ENCODE assay signal across 9 mouse cellular contexts in the genomic region with DNA sequence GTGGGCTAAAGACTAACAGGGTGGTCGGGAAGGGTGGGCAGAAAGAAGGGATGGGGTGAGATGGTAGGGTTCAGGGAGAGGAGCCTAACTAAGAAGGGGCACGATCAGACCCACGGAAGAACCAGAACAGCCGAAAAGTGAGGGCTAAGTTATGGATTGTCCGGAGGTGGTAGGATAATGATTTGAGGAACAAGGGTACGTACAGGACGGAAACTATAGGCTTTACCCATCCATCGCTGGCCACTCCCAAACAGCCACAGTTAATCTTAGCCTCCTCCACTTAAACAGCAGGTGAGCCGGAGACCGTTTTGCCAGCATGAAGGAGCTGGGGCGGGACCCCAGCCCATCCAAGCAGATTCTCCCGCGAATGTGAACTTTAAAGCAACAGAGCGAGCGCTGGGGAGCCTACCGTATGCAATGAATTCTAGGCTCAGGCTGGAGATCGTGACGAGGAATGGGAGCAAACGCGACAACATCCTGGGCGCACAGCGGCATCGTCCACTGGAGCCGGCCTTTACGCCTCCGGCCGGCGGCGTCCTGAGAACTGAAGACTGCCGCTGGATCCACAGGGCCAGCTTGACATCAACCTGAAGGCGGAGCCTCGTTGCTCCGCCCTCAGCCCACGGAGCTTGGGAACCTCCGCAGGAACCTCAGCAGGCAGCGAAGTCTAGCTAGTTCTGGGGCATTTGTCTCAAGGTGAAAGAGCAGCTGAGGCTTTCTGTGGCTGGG. TPM values are rescaled to one million over a fixed set of nuclear protein-coding genes. Genes with fewer than 3 reads are reported as not detected.
DNase-seq lines count a peak whose midpoint lies in the region; ATAC-seq and TF ChIP-seq lines count a peak whose summit lies in the region.
"Had no signal": no experiment of that assay in that cellular context is flagged by ENCODE, and none has a peak within 500 bp of the region (broad histone marks: within the 10 kb centered on the region; RNA-seq: fewer than 3 reads in every experiment).

A gene (minus strand): TSS at position 553 of the 729 bp plus-strand sequence.

- H3K36me3 ChIP-seq in heart, embryonic 12.5 days = no peaks in the 10 kb centered on the region
- no peaks in the 10 kb centered on the region for H3K36me3 ChIP-seq in kidney, adult 2 months (ENCODE audit: control insufficient read depth, insufficient read depth, low read length)
- no peaks in the 10 kb centered on the region for H3K36me3 ChIP-seq in liver, embryonic 13.5 days
- no peaks in the 10 kb centered on the region for H3K36me3 ChIP-seq in midbrain, postnatal 0 days (ENCODE audit: insufficient read depth, low read length)
- no peaks in the 10 kb centered on the region for H3K36me3 ChIP-seq in stomach, embryonic 14.5 days (ENCODE audit: control insufficient read depth, insufficient read depth, low read length)

- H3K27me3 ChIP-seq in heart, embryonic 12.5 days (replicated peaks) = peaks cover 80% of the 10 kb centered on the region
- H3K27me3 ChIP-seq in kidney, adult 2 months (replicated peaks; ENCODE audit: control insufficient read depth, insufficient read depth, low read length) = no peaks in the 10 kb centered on the region
- peaks cover 50% of the 10 kb centered on the region for H3K27me3 ChIP-seq in liver, embryonic 13.5 days
- peaks cover 18% of the 10 kb centered on the region for H3K27me3 ChIP-seq in midbrain, postnatal 0 days (ENCODE audit: insufficient read depth, low read length)
- peaks cover 8% of the 10 kb centered on the region for H3K27me3 ChIP-seq in stomach, embryonic 14.5 days (ENCODE audit: control insufficient read depth, insufficient read depth, low read length)

- DNase-seq in left cerebral cortex, adult 18-20 months (ENCODE audit: low spot score in 2 of 2) = peak; percentile 42 to 51
- DNase-seq in left cerebral cortex, adult 11 months (ENCODE audit: low spot score) = no peak
- peak; percentile 83 for DNase-seq in embryo, embryonic 11 days
- peak; percentile 68 for DNase-seq in kidney, adult 2 months
- no peak for DNase-seq in liver, embryonic 13.5 days
- DNase-seq in midbrain, postnatal 0 days (ENCODE audit: low spot score) = peak; percentile 32

- no peak for ATAC-seq in heart, embryonic 12.5 days (ENCODE audit: insufficient number of reproducible peaks, low FRiP score)
- no peak for ATAC-seq in liver, embryonic 13.5 days (ENCODE audit: low read depth)
- ATAC-seq in midbrain, postnatal 0 days (ENCODE audit: low FRiP score) = no peak
- ATAC-seq in stomach, embryonic 14.5 days (ENCODE audit: insufficient number of reproducible peaks, insufficient read depth, low FRiP score, low read depth) = peak; percentile 42; the same call in 1 of the 2 replicates

- H3K27ac ChIP-seq in heart, embryonic 12.5 days (ENCODE audit: poor library complexity, severe bottlenecking) = no peak within 1 kb of the TSS
- no peak within 1 kb of the TSS for H3K27ac ChIP-seq in kidney, adult 2 months (ENCODE audit: insufficient read depth, low read depth, low read length)
- no peak within 1 kb of the TSS for H3K27ac ChIP-seq in liver, embryonic 13.5 days
- H3K27ac ChIP-seq in midbrain, postnatal 0 days (ENCODE audit: low read depth, low read length) = no peak within 1 kb of the TSS
- no peak within 1 kb of the TSS for H3K27ac ChIP-seq in stomach, embryonic 14.5 days (ENCODE audit: low read length)

- H3K9me3 ChIP-seq in heart, embryonic 12.5 days (replicated peaks) = no peaks in the 10 kb centered on the region
- no peaks in the 10 kb centered on the region for H3K9me3 ChIP-seq in liver, embryonic 13.5 days (replicated peaks)
- no peaks in the 10 kb centered on the region for H3K9me3 ChIP-seq in midbrain, postnatal 0 days (ENCODE audit: low read length)
- no peaks in the 10 kb centered on the region for H3K9me3 ChIP-seq in stomach, embryonic 14.5 days (ENCODE audit: control insufficient read depth, low read depth, low read length)

- TF ChIP-seq CTCF in kidney, adult 2 months (conservative IDR thresholded peaks at IDR 0.05; ENCODE audit: insufficient read depth, insufficient read length, low read depth, low read length) = no peak
- TF ChIP-seq CTCF in midbrain, postnatal 0 days (IDR thresholded peaks at IDR 0.05) = no peak

- peaks cover 11% of the 10 kb centered on the region for H3K4me1 ChIP-seq in heart, embryonic 12.5 days (replicated peaks)
- H3K4me1 ChIP-seq in kidney, adult 2 months (ENCODE audit: control insufficient read depth, insufficient read depth, low read length) = no peaks in the 10 kb centered on the region
- H3K4me1 ChIP-seq in liver, embryonic 13.5 days (replicated peaks) = peaks cover 13% of the 10 kb centered on the region
- no peaks in the 10 kb centered on the region for H3K4me1 ChIP-seq in midbrain, postnatal 0 days (ENCODE audit: insufficient read depth, low read length)
- no peaks in the 10 kb centered on the region for H3K4me1 ChIP-seq in stomach, embryonic 14.5 days (ENCODE audit: control insufficient read depth, insufficient read depth, low read length)

- H3K9ac ChIP-seq in heart, embryonic 12.5 days = no peak within 1 kb of the TSS
- H3K9ac ChIP-seq in liver, embryonic 13.5 days = no peak within 1 kb of the TSS
- H3K9ac ChIP-seq in midbrain, postnatal 0 days (replicated peaks; ENCODE audit: low read length, poor library complexity, severe bottlenecking) = peak within 1 kb of the TSS; percentile 64
- H3K9ac ChIP-seq in stomach, embryonic 14.5 days (replicated peaks; ENCODE audit: low read depth, low read length) = no peak within 1 kb of the TSS; the same call in 1 of the 2 replicates

- H3K4me3 ChIP-seq in heart, embryonic 12.5 days = peak within 1 kb of the TSS; percentile 32
- peak within 1 kb of the TSS; percentile 7; the same call in 1 of the 2 replicates for H3K4me3 ChIP-seq in kidney, adult 2 months (ENCODE audit: insufficient read depth, low read depth, low read length)
- peak within 1 kb of the TSS; percentile 47 for H3K4me3 ChIP-seq in liver, embryonic 13.5 days (replicated peaks)
- H3K4me3 ChIP-seq in midbrain, postnatal 0 days (ENCODE audit: low read depth, low read length) = peak within 1 kb of the TSS; percentile 50
- H3K4me3 ChIP-seq in stomach, embryonic 14.5 days (ENCODE audit: low read depth, low read length) = peak within 1 kb of the TSS; percentile 22

- 7% methylated on average over 36 of the region's 36 CpGs for WGBS in heart, embryonic 12.5 days
- 6% methylated on average over 36 of the region's 36 CpGs for WGBS in kidney, adult 2 months
- WGBS in liver, embryonic 13.5 days (ENCODE audit: insufficient replicate concordance) = 4% methylated on average over 36 of the region's 36 CpGs
- WGBS in midbrain, postnatal 0 days = 5% methylated on average over 36 of the region's 36 CpGs
- 9% methylated on average over 36 of the region's 36 CpGs for WGBS in stomach, embryonic 14.5 days

- peak within 1 kb of the TSS; percentile 66 for H3K4me2 ChIP-seq in heart, embryonic 12.5 days
- H3K4me2 ChIP-seq in liver, embryonic 13.5 days = peak within 1 kb of the TSS; percentile 56
- H3K4me2 ChIP-seq in midbrain, postnatal 0 days (ENCODE audit: low read depth, low read length, poor library complexity, severe bottlenecking) = peak within 1 kb of the TSS; percentile 86
- peak within 1 kb of the TSS; percentile 51 for H3K4me2 ChIP-seq in stomach, embryonic 14.5 days (replicated peaks; ENCODE audit: low read depth, low read length)

- no peak for TF ChIP-seq POLR2A in kidney, adult 2 months (IDR thresholded peaks at IDR 0.05; ENCODE audit: low read depth, low read length)

RNA-seq across cellular contexts. Expression of the gene that starts here (rescaled TPM):
- 1 to 10 TPM; 2.6 to 3.4 TPM for total RNA-seq in left cerebral cortex, adult 18-20 months (2021)
- 0.63 and 0.74 TPM in 2 replicates for polyA plus RNA-seq in heart, embryonic 12.5 days (2016; fragmentation: Nextera tagmentation; extraction: Ambion mirVana)
- polyA plus RNA-seq in kidney, adult 2 months (2012; rRNA removed) = 3.3 and 5.3 TPM in 2 replicates
- 1.6 and 1.7 TPM in 2 replicates for polyA plus RNA-seq in liver, embryonic 13.5 days (2015; fragmentation: Nextera tagmentation; extraction: Ambion mirVana)
- total RNA-seq in midbrain, postnatal 0 days (2014; rRNA removed) = 0.90 and 1.4 TPM in 2 replicates
- polyA plus RNA-seq in midbrain, postnatal 0 days (2015; fragmentation: Nextera tagmentation; extraction: Ambion mirVana) = 0.81 and 0.87 TPM in 2 replicates
- polyA plus RNA-seq in stomach, embryonic 14.5 days (2014; fragmentation: Nextera tagmentation; extraction: Ambion mirVana) = 1.1 and 1.5 TPM in 2 replicates
- polyA plus RNA-seq: C2C12 had no signal

Comparison
In these comparisons a context has a peak if more than half of its experiments do, and no peak if none do; other contexts are left out.
1. DNase-seq: peak in left cerebral cortex, adult 18-20 months (2 of 2), embryo, embryonic 11 days (single experiment), kidney, adult 2 months (single experiment) and midbrain, postnatal 0 days (single experiment); none in left cerebral cortex, adult 11 months (single experiment) and liver, embryonic 13.5 days (single experiment).
2. Peak in every context shown above with its lines, with median percentiles within 50 percentile points of each other: H3K4me2 ChIP-seq and H3K4me3 ChIP-seq.